Mouse (Mus musculus) cerebellum, adult 9-10 months (tissue): ENCODE results near the gene Olfr322.
"Not testable (repeated sequence)": the region's sequence is repeated elsewhere in the genome, so short reads cannot be mapped to it uniquely, and the experiment has no call there.

ENCODE experiments used
- DNase-seq: peaks from one replicate; pipeline ENCODE4 v3.0.0; 2022

Gene Olfr322

DNA sequence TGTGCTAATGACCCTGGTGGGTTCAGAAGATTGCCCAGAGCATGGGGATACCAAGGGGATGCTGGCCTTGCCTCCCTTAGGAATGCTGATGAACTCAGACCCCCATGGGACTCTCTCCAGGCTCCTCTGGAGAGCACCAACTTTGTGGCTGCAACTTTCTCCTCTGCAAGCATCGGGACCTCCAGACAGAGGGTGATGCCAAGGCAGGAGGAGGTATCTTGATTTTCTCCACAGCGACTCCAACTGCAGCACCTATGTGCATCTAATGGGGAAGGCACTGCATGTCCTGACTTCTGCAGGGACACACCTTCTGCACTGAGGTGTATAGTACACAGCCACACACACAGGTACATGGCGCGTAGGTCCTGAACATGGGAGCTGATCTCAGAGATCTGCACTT is at the start of gene Olfr322:
TSS of gene Olfr322 (plus strand) at position 187 of the 400 bp plus-strand sequence.
- DNase-seq: no peak

GRCm38 (mm10) chr11:58613359-58613758 is 45.2 kb upstream of the Olfr322 start:
- no peak for DNase-seq

DNA sequence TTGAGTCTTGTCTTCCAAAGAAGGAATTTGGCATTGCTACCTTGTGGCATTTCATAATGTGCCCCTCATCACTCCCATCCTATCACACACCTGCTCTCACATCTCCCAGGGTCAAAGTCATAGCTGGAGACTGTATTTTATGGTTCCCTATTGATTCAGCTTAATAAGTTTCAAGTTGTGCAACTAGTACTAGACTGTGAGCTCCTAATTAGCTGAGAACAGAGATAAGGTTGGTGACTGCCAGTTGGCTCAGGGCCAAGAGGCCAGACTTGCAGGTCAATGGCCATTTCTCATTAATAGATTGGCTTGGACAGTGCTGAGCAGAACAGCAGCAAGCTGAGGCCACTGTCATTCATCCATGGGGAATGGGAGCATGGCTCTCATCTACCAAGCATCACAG is 44.1 kb upstream of the Olfr322 start:
- no peak for DNase-seq

- no peak for DNase-seq
Observed at GRCm38 (mm10) chr11:58615975-58616374, 42.6 kb upstream of the Olfr322 start, which contains the start of gene 2210407C18Rik. 2210407C18Rik (minus strand) TSS chr11:58616075.

- DNase-seq: no peak
Observed at GRCm38 (mm10) chr11:58618369-58618768, 40.2 kb upstream of the Olfr322 start.

DNA sequence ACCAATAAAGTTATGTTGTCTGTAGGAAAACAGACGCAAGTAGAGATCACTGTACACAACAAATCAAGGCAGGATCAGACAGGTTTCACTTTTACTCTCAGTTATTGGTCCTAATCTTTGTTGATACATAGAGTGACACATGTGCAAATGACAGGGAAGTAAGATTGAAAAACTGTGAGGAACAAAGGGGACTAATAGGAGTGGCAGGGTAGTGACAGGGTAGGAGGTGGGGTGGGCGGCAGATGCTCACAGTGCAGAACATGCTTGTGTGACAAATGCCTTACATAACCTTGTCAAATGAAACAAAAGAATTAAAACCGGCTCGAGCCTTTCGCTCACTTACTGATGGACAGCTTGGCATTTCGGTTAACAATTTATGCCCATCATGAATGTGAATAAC is 39.8 kb upstream of the Olfr322 start:
- no peak for DNase-seq

GRCm38 (mm10) chr11:58626146-58626545 is 32.4 kb upstream of the Olfr322 start:
- DNase-seq: no peak

- DNase-seq: no peak
Observed at GRCm38 (mm10) chr11:58630401-58630800, 28.2 kb upstream of the Olfr322 start, which contains the start of gene Olfr323. Olfr323 (minus strand) TSS chr11:58630501.

GRCm38 (mm10) chr11:58634878-58635277 is 23.7 kb upstream of the Olfr322 start:
- DNase-seq: no peak

DNA sequence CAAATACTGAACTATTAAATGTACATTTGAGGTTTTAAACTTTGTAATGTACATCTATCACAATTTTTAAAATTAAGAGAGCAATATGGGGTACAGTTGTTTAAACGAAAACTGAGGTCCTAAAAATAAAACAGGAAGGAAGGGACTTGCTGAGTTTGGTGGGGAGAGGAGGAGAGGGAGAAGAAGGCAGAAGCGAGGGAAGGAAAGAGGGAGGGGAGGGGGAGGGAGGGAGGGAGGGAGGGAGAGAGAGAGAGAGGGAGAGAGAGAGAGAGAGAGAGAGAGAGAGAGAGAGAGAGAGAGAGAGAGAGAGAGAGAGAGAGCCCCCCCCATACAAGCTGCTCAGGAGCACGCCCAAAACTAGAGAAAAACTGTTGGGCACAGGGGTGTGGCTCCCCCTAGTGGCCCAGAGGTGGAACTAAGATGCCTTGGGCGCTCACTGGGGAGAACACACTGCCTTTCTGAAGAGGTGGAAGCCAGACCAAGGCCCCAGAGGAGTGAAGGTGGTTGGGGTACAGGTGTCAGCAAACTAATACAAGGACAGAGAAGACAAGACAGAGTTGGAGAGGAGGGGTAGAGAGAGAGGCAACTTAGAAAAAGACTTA is 22.1 kb upstream of the Olfr322 start:
- peak; percentile 4 for DNase-seq

- no peak for DNase-seq
Observed at GRCm38 (mm10) chr11:58638176-58638701, 20.3 kb upstream of the Olfr322 start.

DNA sequence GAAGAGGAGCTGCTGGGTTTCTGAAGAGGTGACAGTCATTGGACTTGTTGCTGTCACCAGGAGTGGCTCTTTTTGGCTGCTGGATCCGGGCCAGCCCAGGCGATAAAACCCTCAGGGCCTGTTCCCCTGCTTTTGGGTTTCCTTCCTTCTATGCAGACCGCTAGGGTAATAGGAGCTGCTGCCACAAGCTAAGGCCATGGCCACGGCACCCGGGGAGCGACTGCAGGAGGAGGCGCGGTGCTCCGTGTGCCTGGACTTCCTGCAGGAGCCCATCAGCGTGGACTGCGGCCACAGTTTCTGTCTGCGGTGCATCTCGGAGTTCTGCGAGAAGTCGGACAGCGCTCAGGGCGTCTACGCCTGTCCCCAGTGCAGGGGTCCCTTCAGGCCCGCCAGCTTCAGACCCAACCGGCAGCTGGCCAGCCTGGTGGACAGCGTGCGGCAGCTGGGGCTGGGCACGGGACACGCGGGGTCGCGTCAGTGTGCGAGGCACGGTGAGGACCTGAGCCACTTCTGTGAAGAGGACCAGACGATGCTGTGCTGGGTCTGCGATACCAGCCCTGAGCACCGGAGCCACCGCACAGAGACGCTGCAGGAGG is 18.2 kb upstream of the Olfr322 start, which contains the start of gene Trim58:
TSS of gene Trim58 (plus strand) at position 194 of the 596 bp plus-strand sequence.
- DNase-seq: no peak

GRCm38 (mm10) chr11:58641057-58641456 is 17.5 kb upstream of the Olfr322 start:
- no peak for DNase-seq

DNA sequence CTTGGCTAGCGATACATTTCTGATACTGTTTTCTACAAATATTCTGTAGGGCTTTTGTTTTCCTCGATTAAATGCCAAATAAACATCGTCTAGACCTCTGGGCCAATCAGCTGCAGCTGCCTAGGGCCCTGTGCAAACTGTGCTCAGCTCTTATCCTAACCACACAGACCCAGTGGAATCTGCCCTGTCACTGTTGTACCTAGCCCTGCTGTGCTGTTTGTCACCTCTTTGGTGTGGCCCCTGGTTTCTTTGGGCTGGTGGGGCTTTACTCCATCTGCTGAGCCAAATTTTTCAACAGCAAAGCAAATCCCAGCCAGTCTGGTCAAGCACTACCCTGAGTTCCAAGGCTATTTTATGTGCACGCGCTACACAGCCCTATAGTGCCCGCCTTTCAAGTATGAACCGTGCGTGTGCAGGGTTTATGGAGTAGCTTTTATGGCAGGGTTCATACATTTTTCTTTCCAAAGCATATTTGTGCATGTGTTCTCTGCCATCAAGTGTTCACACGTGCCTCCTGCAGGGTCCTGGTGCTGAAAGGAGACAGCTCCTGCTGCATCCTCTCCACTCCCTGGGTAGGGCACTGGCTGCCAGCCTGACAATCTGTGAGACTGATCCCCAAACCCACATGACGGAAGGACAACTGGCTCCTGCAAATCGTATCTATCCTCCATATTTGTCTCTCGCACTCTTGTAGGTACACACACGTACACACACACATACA is 16.8 kb upstream of the Olfr322 start:
- DNase-seq: no peak

DNA sequence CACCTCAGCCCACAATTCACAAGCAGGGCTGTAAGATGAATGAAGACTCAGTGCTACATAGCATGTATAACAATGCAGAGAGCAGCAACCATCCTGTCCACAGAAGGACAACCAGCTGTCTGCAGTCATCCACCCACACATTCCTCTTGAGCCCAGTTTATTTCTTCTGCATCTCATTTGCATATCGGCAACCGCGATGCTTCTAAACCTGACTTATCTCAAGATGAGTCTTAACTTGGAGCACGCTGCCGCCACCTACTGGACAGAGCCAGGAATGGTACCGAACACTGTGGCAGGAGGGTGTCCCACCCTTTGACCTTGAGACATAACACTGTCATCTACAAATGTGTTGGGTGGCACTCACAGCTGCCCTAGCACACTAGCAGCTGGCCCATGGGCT is 15.2 kb upstream of the Olfr322 start:
- no peak for DNase-seq

DNA sequence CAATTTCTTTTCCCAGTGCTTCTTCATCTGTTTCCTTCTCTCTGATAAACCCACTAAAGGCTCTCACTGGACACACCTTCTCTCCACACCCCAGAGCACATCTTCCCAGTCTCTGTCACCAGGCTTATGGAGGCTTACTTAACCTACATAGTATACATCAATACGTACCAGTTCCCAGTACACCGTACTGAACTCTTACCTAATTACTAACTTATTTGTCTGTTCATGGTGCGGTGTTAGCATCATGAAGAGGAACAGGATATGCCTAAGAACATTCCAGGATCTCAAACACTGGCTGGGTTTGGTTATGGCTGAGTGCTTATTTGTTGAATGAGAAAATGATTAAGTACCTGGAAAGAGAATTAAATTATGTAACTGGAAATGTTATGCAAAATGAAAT is 3.4 kb upstream of the Olfr322 start:
- no peak for DNase-seq

DNA sequence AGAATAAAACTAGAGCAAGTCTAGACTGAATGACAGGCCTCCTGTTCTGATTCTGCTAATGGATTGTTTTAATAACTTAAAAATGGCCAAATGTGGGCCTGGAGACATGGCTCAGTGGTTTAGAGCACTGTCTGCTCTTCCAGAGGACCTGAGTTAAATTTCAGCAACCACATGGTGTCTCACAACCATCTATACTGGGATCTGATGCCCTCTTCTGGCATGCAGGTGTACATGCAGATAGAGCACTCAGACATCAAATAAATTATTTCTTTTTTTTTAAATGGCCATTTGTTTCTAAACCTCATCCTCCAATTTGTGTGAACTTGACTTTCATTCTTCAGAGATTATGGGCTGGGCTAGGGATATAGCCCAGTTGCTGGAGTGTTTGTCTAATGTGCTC is 10.7 kb downstream of the Olfr322 start:
- no peak for DNase-seq

- DNase-seq: no peak
Observed at GRCm38 (mm10) chr11:58671825-58672224, 13.2 kb downstream of the Olfr322 start.

DNA sequence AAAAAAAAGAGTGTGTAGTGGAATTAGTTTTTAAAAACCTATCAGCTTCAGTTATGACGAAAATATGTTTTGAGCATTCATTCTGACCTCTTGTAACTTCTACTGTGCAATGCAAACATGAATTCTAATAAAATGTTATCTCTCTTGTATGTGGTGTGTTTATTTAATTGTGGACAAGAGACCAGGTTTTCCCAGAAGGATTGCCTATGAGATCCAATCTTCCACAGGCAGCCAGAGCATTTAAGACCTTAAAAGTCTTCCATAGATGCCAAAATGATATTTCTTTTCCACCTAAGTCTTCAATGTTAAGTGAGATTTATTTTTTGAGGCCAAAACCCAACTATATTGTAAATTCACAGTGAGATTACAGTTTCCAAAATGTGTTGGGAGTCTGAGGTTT is 22.2 kb downstream of the Olfr322 start, which contains the start of gene Olfr320:
TSS of gene Olfr320 (plus strand) at position 301 of the 400 bp plus-strand sequence.
- DNase-seq: no peak

DNA sequence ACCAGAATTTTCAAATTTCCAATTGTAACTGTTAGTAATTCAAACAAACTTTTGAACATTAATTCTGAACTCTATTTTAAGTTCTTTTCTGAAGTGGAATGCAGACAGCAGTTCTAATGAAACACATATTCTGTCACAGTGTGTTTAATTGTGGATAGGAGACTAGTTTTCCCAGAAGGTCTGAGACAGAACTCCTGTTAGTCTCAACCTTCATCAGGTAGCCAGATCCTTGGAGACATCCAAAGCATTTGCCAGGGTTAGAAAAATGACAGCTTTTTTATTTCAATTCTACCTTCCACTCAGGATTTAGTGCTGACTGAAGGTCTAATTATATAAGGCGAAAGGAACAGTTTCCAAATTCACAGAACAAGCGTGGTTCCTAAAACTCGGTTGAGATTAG is 40.3 kb downstream of the Olfr322 start, which contains the start of gene Olfr319:
TSS of gene Olfr319 (plus strand) at position 301 of the 400 bp plus-strand sequence.
- DNase-seq: no peak

- DNase-seq: no peak
Observed at GRCm38 (mm10) chr11:58709086-58709485, 50.5 kb downstream of the Olfr322 start.

- DNase-seq: not testable (repeated sequence)
Observed at GRCm38 (mm10) chr11:58717723-58718122, 59.1 kb downstream of the Olfr322 start.
